Mouse (Mus musculus) forebrain, embryonic 10.5 days (tissue): ENCODE measurements around the gene Spryd3. TPM values are rescaled to one million over a fixed set of nuclear protein-coding genes. Genes with fewer than 3 reads are reported as not detected.

Experiments
- polyA plus RNA-seq: library from polyadenylated mRNA; unstranded; fragments of >200 nt; fragmentation: Nextera tagmentation; extraction: Ambion mirVana; gene quantifications from 2 replicates; pipeline ENCODE4 v1.2.1, GENCODE M21; 2016

Gene Spryd3
- polyA plus RNA-seq, 1 experiment from 2014 or later = 12.7 TPM

Other genes with a start within 250 kb of the Spryd3 start
- not detected in 2 replicates for gene Krt76, start 243.3 kb downstream of the Spryd3 start, polyA plus RNA-seq
- not detected in 2 replicates for gene Krt4, start 211.5 kb downstream of the Spryd3 start, polyA plus RNA-seq
- 0.09 and 0.12 TPM in 2 replicates for gene Krt79, start 195.9 kb downstream of the Spryd3 start, polyA plus RNA-seq
- gene Krt78, start 181.9 kb downstream of the Spryd3 start, polyA plus RNA-seq = not detected in 2 replicates
- gene Krt8, start 131.8 kb downstream of the Spryd3 start, polyA plus RNA-seq = 32.6 and 35.6 TPM in 2 replicates
- 34.4 and 37.1 TPM in 2 replicates for gene Krt18, start 108.1 kb downstream of the Spryd3 start, polyA plus RNA-seq
- gene Eif4b, start 62.5 kb downstream of the Spryd3 start, polyA plus RNA-seq = 140 and 143 TPM in 2 replicates
- 11.1 and 13.1 TPM in 2 replicates for gene Tns2, start 35.8 kb downstream of the Spryd3 start, polyA plus RNA-seq
- 0.14 and 0.17 TPM in 2 replicates for gene Igfbp6, start 8.1 kb upstream of the Spryd3 start, polyA plus RNA-seq
- gene Soat2, start 14.3 kb upstream of the Spryd3 start, polyA plus RNA-seq = 0.09 TPM in 1 of 2 replicates, not detected in the other
- gene Zfp740, start 67.0 kb upstream of the Spryd3 start, polyA plus RNA-seq = 71.7 and 72.7 TPM in 2 replicates
- gene Csad, start 68.5 kb upstream of the Spryd3 start, polyA plus RNA-seq = 36.0 and 39.9 TPM in 2 replicates
- gene Itgb7, start 95.7 kb upstream of the Spryd3 start, polyA plus RNA-seq = 0.42 and 0.55 TPM in 2 replicates
- 27.5 and 31.3 TPM in 2 replicates for gene Rarg, start 121.3 kb upstream of the Spryd3 start, polyA plus RNA-seq
- gene Gm9918, start 134.3 kb upstream of the Spryd3 start, polyA plus RNA-seq = 0.48 and 0.76 TPM in 2 replicates
- 64.2 and 66.8 TPM in 2 replicates for gene Mfsd5, start 143.2 kb upstream of the Spryd3 start, polyA plus RNA-seq
- gene Espl1, start 160.0 kb upstream of the Spryd3 start, polyA plus RNA-seq = 55.6 and 59.9 TPM in 2 replicates
- 311 and 331 TPM in 2 replicates for gene Pfdn5, start 189.9 kb upstream of the Spryd3 start, polyA plus RNA-seq
- 127 and 128 TPM in 2 replicates for gene Myg1, start 195.5 kb upstream of the Spryd3 start, polyA plus RNA-seq
- 141 and 144 TPM in 2 replicates for gene Aaas, start 214.5 kb upstream of the Spryd3 start, polyA plus RNA-seq
- gene Sp7, start 230.9 kb upstream of the Spryd3 start, polyA plus RNA-seq = 0.25 and 0.42 TPM in 2 replicates